Mouse (Mus musculus) stomach, postnatal 0 days (tissue): ENCODE data around the gene Cacna1b. TPM values are rescaled to one million over a fixed set of nuclear protein-coding genes. Genes with fewer than 3 reads are reported as not detected.
A peak's percentile ranks its signal among the peaks of the same experiment; 100 is the strongest.

Experiments used
- ATAC-seq: fragments of 200-750 bp; cut with Nextera tagmentation; 2 replicates; pipeline ENCODE4 v1.8.0; 2017; ENCODE audit not compliant: low FRiP score, low TSS enrichment
- DNase-seq: peaks from one replicate; pipeline ENCODE4 v3.0.0-alpha.2; 2016; ENCODE audit warnings: low spot score
- H3K27ac ChIP-seq: fragments of 300-500 bp; sonication (generic); replicated peaks from 2 replicates; pipeline ENCODE4 v1.5.1; 2014; ENCODE audit warnings: mild to moderate bottlenecking, control low read depth
- H3K27me3 ChIP-seq: fragments of 300-500 bp; sonication (generic); 2 replicates; pipeline ENCODE4 v1.6.1; 2014; ENCODE audit warnings: low read length; ENCODE audit not compliant: control insufficient read depth, insufficient read depth
- H3K36me3 ChIP-seq: fragments of 300-500 bp; sonication (generic); 2 replicates; pipeline ENCODE4 v1.6.1; 2014; ENCODE audit warnings: low read length, mixed read lengths; ENCODE audit not compliant: control insufficient read depth, insufficient read depth
- H3K4me1 ChIP-seq: fragments of 300-500 bp; sonication (generic); replicated peaks from 2 replicates; pipeline ENCODE4 v1.6.1; 2014; ENCODE audit warnings: antibody characterized with exemption; ENCODE audit not compliant: control insufficient read depth, insufficient read depth
- H3K4me2 ChIP-seq: fragments of 300-500 bp; sonication (generic); replicated peaks from 2 replicates; pipeline ENCODE4 v1.6.1; 2014; ENCODE audit warnings: low read depth, mild to moderate bottlenecking, control low read depth, moderate library complexity
- H3K4me3 ChIP-seq: fragments of 300-500 bp; sonication (generic); 2 replicates; pipeline ENCODE4 v1.5.1; 2014; ENCODE audit warnings: low read depth, low read length, control low read depth
- H3K9ac ChIP-seq: fragments of 300-500 bp; sonication (generic); 2 replicates; pipeline ENCODE4 v1.6.1; 2014; ENCODE audit warnings: mild to moderate bottlenecking, low read length, control low read depth, mixed read lengths
- H3K9me3 ChIP-seq: fragments of 300-500 bp; sonication (generic); 2 replicates; pipeline ENCODE4 v1.6.1; 2016; ENCODE audit warnings: low read length; ENCODE audit not compliant: control insufficient read depth
- CTCF ChIP-seq: IDR thresholded peaks from 2 replicates; pipeline ENCODE4 v1.5.1; 2016; ENCODE audit warnings: antibody characterized with exemption, low read depth, mild to moderate bottlenecking, moderate library complexity
- EP300 ChIP-seq: optimal IDR thresholded peaks from 2 replicates; pipeline ENCODE3; 2016; ENCODE audit warnings: antibody characterized with exemption
- WGBS: fragments of 180-500 bp; shearing (Covaris S2); extraction: QIAGEN DNeasy Blood & Tissue Kit; methylation state at CpG from one replicate; pipeline ENCODE4 v1.1.7; 2014; 5-methylcytosine and 5-hydroxymethylcytosine counted together
- polyA plus RNA-seq: library from polyadenylated mRNA; unstranded; fragments of >200 nt; fragmentation: Nextera tagmentation; extraction: Ambion mirVana; gene quantifications from 2 replicates; pipeline ENCODE4 v1.2.1, GENCODE M21; 2015

Gene Cacna1b
- polyA plus RNA-seq, 1 experiment from 2014 or later, result 0.87 TPM

DNA sequence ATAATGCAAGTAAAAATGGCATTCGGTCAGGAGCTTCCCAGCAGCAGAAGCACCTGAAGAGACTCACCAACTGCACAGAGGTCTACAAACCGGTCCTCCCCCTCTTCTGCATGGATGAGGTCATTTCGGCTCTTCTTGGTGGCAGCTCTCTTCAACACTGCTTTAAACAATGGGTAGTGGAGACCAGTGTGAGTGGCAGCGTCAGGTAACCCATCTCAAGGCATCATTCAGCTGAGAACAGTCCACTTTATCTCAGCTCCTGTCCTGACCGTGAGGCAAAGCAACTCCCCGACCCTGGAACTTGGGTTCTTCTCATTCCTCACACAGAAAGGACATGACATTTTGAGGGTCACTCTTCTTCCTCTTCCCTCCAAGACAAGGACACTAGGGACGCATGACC is 45.0 kb downstream of the Cacna1b start:
- WGBS, result 79% methylated on average over 7 of the region's 7 CpGs
- ATAC-seq, result no peak
- no peak overlapping the region for H3K4me2 ChIP-seq

DNA sequence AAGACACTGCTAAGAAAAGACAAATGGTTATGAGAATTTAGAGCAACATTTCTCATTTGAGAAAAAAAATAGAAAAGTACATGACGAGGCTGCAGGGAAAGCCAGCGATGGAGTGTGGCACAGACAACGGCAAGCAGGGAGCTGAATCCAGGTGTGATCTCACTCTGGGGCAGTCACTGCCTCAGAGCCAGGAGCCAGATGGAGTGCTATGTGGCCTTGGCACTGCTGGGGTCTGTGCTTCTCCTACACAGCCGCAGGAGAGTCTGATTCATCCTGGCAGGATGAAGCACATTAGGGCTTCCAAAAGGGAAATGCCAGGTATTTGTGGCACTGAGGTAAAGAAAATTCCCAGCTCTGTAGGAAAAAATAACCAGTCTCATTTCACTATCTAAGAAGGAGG is 45.5 kb downstream of the Cacna1b start:
- Histone ChIP-seq H3K4me1 (no peaks in the 10 kb centered on the region), H3K27ac (no peak overlapping the region), H3K4me2 (no peak overlapping the region), H3K27me3 (no peaks in the 10 kb centered on the region), H3K9me3 (no peaks in the 10 kb centered on the region), H3K9ac (no peak overlapping the region), H3K4me3 (no peak overlapping the region), H3K36me3 (no peaks in the 10 kb centered on the region)
- ATAC-seq (no peak), DNase-seq (no peak)
- 77% methylated on average over 4 of the region's 4 CpGs for WGBS
- TF ChIP-seq EP300, result no peak
- no peak for TF ChIP-seq CTCF

More for the DNA sequence above, 45.0 kb downstream of the Cacna1b start:
- Histone ChIP-seq H3K36me3 (no peaks in the 10 kb centered on the region), H3K4me3 (no peak overlapping the region), H3K27ac (no peak overlapping the region), H3K9ac (no peak overlapping the region), H3K4me1 (no peaks in the 10 kb centered on the region), H3K9me3 (no peaks in the 10 kb centered on the region), H3K27me3 (no peaks in the 10 kb centered on the region)
- DNase-seq, result no peak
- TF ChIP-seq EP300 (no peak), CTCF (no peak)

DNA sequence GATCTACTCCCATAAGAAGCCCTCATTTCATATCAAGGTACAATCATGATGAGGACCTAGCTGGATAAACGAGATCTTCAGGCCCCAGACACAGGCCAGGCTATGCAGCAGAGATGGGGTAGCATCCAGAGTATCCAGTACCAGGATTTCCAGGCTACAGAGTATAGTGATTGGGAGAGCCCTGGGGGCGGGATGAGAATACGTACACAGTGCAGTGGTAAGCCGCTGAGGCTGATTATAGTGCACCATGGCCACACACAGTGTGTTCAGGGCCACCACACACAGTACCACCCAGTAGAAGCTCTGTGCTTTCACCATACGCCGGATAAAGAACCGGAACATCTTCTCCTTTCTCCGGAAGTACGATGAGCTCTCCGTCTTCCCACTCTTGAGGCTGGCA is 57.0 kb downstream of the Cacna1b start:
- DNase-seq, result no peak
- no peak for ATAC-seq

DNA sequence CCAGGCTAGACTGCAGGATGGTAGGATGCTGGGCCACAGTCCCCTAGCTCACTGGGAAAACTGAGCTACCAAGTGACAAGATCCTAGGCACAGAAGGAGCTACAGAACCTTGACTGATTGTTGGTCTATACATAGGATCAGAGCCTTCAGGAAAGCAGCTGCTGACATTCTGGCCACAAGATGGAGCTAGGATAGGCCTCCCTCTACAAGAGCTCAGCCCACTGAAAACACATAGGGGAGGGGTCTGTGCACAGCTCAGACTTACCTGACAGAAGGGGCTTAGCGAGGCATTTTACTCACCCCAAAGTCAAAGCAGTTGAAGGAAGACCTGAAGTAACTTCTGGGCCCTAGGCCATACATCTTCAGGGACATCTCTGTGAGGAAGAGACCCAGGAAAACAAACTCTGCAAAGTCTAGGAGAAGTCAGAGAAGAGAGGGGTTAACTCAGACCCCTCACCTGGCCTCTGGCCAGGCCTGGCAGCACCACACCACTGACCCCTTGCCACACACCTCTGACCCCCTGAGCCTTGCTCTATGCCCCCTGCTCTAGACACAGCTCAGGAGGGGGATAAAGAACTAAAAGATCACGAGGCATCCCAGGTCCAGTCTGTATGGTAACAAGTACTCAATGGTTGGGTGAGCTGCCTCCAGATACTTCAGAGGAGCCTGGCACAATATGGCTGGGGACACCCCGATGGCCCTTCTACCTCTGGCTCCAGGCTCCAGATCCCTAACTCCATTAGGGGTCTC is 60.6 kb downstream of the Cacna1b start:
- TF ChIP-seq CTCF (peak; percentile 32), EP300 (no peak)
- no peak overlapping the region for H3K4me3 ChIP-seq
- H3K27me3 ChIP-seq, result no peaks in the 10 kb centered on the region
- H3K36me3 ChIP-seq, result no peaks in the 10 kb centered on the region
- no peak overlapping the region for H3K9ac ChIP-seq
- WGBS, result 79% methylated on average over 3 of the region's 3 CpGs
- no peak overlapping the region for H3K4me2 ChIP-seq
- H3K27ac ChIP-seq, result no peak overlapping the region
- ATAC-seq (no peak), DNase-seq (no peak)
- no peaks in the 10 kb centered on the region for H3K4me1 ChIP-seq
- H3K9me3 ChIP-seq, result no peaks in the 10 kb centered on the region

More for the DNA sequence above, 57.0 kb downstream of the Cacna1b start:
- no peak overlapping the region for H3K4me2 ChIP-seq
- TF ChIP-seq EP300, result no peak
- TF ChIP-seq CTCF, result no peak
- H3K9ac ChIP-seq, result no peak overlapping the region
- no peaks in the 10 kb centered on the region for H3K36me3 ChIP-seq
- H3K4me3 ChIP-seq, result no peak overlapping the region
- 76% methylated on average over 10 of the region's 10 CpGs for WGBS
- H3K27ac ChIP-seq, result no peak overlapping the region
- no peaks in the 10 kb centered on the region for H3K4me1 ChIP-seq
- H3K9me3 ChIP-seq, result no peaks in the 10 kb centered on the region
- no peaks in the 10 kb centered on the region for H3K27me3 ChIP-seq

DNA sequence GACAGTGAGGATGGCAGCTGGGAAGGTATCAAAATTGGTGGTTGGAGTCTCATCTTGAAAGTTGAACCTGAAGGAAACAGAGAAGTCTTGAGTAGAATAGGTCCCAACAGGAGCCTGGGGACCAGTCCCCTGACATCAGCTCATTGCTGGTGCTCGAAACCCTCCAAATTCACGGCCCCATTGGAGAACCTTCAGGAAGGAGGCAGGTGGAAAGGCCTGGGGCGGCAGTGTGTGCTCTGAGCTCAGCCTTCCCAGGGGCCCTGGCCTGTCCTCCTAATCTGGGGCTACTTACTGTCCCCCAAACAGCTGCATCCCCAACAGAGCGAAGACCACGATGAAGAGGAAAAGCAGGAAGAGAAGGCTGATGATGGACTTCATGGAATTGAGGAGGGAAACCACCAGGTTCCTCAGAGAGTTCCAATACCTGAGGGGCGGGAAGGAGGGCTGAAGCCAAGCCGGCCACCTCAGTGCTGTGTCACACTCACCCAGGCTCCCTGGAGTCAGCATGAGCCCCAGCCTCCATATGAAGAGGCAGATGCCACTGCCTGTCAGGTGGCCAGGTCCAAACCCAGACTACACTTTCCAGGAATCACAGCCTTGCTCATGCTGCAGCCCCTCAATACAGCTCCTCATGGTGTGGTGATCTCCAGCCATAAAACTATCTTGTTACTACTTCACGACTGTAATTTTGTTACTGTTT is 65.5 kb downstream of the Cacna1b start:
- 83% methylated on average over 8 of the region's 8 CpGs for WGBS
- Histone ChIP-seq H3K4me2 (no peak overlapping the region), H3K4me3 (no peak overlapping the region), H3K9ac (no peak overlapping the region), H3K27me3 (no peaks in the 10 kb centered on the region), H3K27ac (no peak overlapping the region), H3K4me1 (no peaks in the 10 kb centered on the region), H3K36me3 (no peaks in the 10 kb centered on the region), H3K9me3 (no peaks in the 10 kb centered on the region)
- TF ChIP-seq CTCF (no peak), EP300 (no peak)
- DNase-seq, result no peak
- no peak for ATAC-seq

DNA sequence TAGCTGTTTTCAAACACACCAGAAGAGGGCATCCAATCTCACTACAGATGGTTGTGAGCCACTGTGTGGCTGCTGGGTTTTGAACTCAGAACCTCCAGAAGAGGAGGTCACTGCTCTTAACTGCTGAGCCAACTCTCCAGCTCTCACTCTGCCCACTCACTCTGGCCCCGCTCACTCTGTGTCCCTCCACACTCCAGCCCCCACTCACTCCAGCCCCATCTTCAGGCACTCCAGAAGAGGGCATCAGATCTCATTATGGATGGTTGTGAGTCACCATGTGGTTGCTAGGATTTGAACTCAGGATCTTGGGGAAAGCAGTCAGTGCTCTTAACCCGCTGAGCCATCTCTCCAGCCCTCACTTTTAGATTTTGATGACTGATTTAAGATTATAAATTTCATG is 70.6 kb downstream of the Cacna1b start:
- Histone ChIP-seq H3K27ac (no peak overlapping the region), H3K9ac (no peak overlapping the region), H3K36me3 (no peaks in the 10 kb centered on the region), H3K27me3 (no peaks in the 10 kb centered on the region), H3K9me3 (no peaks in the 10 kb centered on the region), H3K4me1 (no peaks in the 10 kb centered on the region), H3K4me3 (no peak overlapping the region), H3K4me2 (no peak overlapping the region)
- TF ChIP-seq EP300 (no peak), CTCF (no peak)
- ATAC-seq (no peak), DNase-seq (peak; percentile 3)
- 93% methylated on average over 2 of the region's 2 CpGs for WGBS
